Mouse (Mus musculus) heart, embryonic 14.5 days (tissue): Measurements from ENCODE around the gene Palld. TPM values are rescaled to one million over a fixed set of nuclear protein-coding genes. Genes with fewer than 3 reads are reported as not detected.

Experiments used
- ATAC-seq: fragments of 200-750 bp; cut with Nextera tagmentation; 2 replicates; pipeline ENCODE4 v1.8.0; 2017; ENCODE audit warnings: low read depth, moderate TSS enrichment; ENCODE audit not compliant: insufficient number of reproducible peaks, insufficient read depth, low FRiP score
- H3K27ac ChIP-seq, 2 experiments: fragments of 200-500 bp in 1 of 2; fragments of 300-500 bp in 1 of 2; sonication (generic) in 1 of 2; replicated peaks in 1 of 2; 2 replicates each; pipeline ENCODE4 v1.5.1; 2012 to 2014; ENCODE audit warnings: low read depth in 2 of 2, low read length in 2 of 2, control low read depth in 1 of 2, mild to moderate bottlenecking in 1 of 2, mixed read lengths in 1 of 2; ENCODE audit not compliant: control insufficient read depth in 1 of 2, insufficient read depth in 1 of 2
- H3K27me3 ChIP-seq: fragments of 300-500 bp; sonication (generic); 2 replicates; pipeline ENCODE4 v1.6.1; 2014; ENCODE audit warnings: mild to moderate bottlenecking, low read length, control low read depth; ENCODE audit not compliant: control insufficient read depth, insufficient read depth
- H3K36me3 ChIP-seq: fragments of 300-500 bp; sonication (generic); 2 replicates; pipeline ENCODE4 v1.6.1; 2014; ENCODE audit warnings: mild to moderate bottlenecking, control low read depth, low read length, mixed read lengths; ENCODE audit not compliant: control insufficient read depth, insufficient read depth
- H3K4me1 ChIP-seq, 2 experiments: fragments of 200-500 bp in 1 of 2; fragments of 300-500 bp in 1 of 2; sonication (generic) in 1 of 2; 2 replicates each; pipeline ENCODE4 v1.6.1; 2012 to 2014; ENCODE audit warnings: low read length in 2 of 2, control low read depth in 1 of 2, mixed read lengths in 1 of 2; ENCODE audit not compliant: control insufficient read depth in 2 of 2, insufficient read depth in 2 of 2
- H3K4me2 ChIP-seq: fragments of 300-500 bp; sonication (generic); 2 replicates; pipeline ENCODE4 v1.6.1; 2014; ENCODE audit warnings: mild to moderate bottlenecking, low read length
- H3K4me3 ChIP-seq, 2 experiments: fragments of 200-500 bp in 1 of 2; fragments of 300-500 bp in 1 of 2; sonication (generic) in 1 of 2; 2 replicates each; pipeline ENCODE4 v1.5.1; 2012 to 2014; ENCODE audit warnings: low read length in 2 of 2, mild to moderate bottlenecking in 2 of 2, control low read depth in 1 of 2, low read depth in 1 of 2, moderate library complexity in 1 of 2; ENCODE audit not compliant: control insufficient read depth in 1 of 2, insufficient read depth in 1 of 2
- H3K9ac ChIP-seq: fragments of 300-500 bp; sonication (generic); 2 replicates; pipeline ENCODE4 v1.6.1; 2014; ENCODE audit warnings: mild to moderate bottlenecking, low read length
- H3K9me3 ChIP-seq: fragments of 300-500 bp; sonication (generic); 2 replicates; pipeline ENCODE4 v1.6.1; 2016; ENCODE audit warnings: low read length, control low read depth; ENCODE audit not compliant: control insufficient read depth
- WGBS: fragments of 180-500 bp; shearing (Covaris S2); extraction: QIAGEN DNeasy Blood & Tissue Kit; methylation state at CpG from one replicate; pipeline ENCODE4 v1.1.7; 2014; 5-methylcytosine and 5-hydroxymethylcytosine counted together
- polyA plus RNA-seq: library from polyadenylated mRNA; unstranded; fragments of >200 nt; fragmentation: Nextera tagmentation; extraction: Ambion mirVana; gene quantifications from 2 replicates; pipeline ENCODE4 v1.2.1, GENCODE M21; 2014

Palld gene
- polyA plus RNA-seq, 1 experiment from 2014 or later, result 187 TPM

DNA sequence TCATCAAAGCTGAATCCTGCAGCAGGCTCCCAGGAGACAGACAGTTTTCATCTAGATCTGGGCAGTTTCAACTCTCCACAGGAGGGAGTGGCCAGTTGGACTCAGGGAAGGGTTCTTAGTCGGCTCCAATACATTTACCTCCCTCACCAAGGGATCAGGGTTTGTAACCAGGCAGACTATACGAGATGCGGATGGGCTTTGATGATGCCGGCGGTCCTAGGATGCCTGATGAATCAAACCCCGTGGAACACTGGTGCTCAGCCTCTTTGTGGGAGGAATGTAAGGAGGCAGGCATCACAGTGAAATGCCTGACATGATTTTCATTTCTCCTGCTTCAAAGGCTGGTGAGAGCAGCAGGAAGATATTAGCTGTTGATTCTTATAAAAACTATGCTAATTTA lies 347.1 kb downstream of the Palld start:
- Histone ChIP-seq H3K4me3 (no peak overlapping the region), H3K27me3 (no peaks in the 10 kb centered on the region), H3K4me2 (no peak overlapping the region), H3K9me3 (no peaks in the 10 kb centered on the region), H3K4me1 (peaks cover 12 to 40% of the 10 kb centered on the region in 2 experiments), H3K36me3 (peaks cover 4% of the 10 kb centered on the region), H3K9ac (no peak overlapping the region), H3K27ac (peak overlapping the region in 1 of 2 experiments; percentile 33; a peak in 1 of 4 replicates)
- WGBS, result 51% methylated on average over 6 of the region's 6 CpGs
- ATAC-seq, result no peak

DNA sequence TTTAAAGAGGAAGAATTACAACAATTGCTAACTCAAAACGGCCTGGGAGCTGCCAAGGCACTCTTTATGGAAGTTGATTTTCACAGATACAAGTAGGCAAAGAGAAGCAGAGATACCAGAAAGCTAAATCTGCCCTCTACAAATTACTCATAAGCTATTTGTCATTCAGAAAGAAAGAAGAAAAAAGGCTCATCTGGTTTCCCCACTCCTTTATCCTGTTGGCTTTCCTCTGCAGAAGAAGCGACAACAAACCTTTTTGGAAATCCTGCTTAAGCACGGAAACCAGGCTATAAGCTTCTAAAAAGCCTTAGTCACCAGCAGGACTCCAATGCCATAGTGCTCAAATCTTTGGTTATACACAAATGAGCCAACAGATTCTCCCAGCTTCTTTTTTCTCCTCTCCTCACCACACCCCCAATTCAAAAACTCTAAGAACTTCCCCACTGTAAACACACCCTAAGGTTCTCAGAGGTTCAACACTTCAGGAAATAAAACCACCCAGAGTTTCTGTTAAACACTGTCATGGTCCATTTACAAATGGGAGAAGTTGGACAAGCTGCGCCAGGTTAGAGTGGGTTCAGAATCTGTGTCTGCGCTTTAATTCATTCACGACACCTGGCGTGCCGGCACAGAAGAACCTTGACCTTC lies 349.6 kb downstream of the Palld start:
- 91% methylated on average over 8 of the region's 8 CpGs for WGBS
- no peak for ATAC-seq
- Histone ChIP-seq H3K4me2 (no peak overlapping the region), H3K9me3 (peaks cover 10% of the 10 kb centered on the region), H3K27me3 (no peaks in the 10 kb centered on the region), H3K4me3 (no peak overlapping the region), H3K36me3 (peaks cover 29% of the 10 kb centered on the region), H3K4me1 (peaks cover 3 to 17% of the 10 kb centered on the region in 2 experiments; a peak in 3 of 4 replicates), H3K9ac (no peak overlapping the region), H3K27ac (peak overlapping the region in 1 of 2 experiments; percentile 30; a peak in 1 of 4 replicates)

DNA sequence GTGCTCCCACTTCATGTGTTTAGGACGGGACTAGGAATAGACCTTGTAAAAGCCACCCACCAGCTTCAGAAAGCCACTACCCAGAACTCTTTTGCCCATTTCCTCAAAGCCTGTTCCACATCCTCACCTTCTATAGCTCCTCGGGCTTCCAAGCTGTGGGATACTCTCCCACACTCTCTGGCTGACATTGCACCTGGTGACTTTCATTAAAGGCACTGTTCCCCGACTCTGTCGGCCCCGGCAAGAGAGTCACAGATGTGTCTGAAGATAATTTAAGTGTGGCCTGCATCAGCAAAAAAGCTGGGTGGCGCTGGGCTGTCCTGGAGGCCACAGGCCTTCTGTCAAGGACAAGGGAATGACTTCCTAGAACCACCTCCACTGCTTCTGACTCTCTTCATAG lies 350.3 kb downstream of the Palld start:
- Histone ChIP-seq H3K4me1 (peaks cover 3 to 12% of the 10 kb centered on the region in 2 experiments; a peak in 3 of 4 replicates), H3K4me2 (no peak overlapping the region), H3K9ac (no peak overlapping the region), H3K27me3 (no peaks in the 10 kb centered on the region), H3K27ac (peak overlapping the region in 1 of 2 experiments; percentile 30; a peak in 1 of 4 replicates), H3K9me3 (peaks cover 10% of the 10 kb centered on the region), H3K4me3 (no peak overlapping the region), H3K36me3 (peaks cover 35% of the 10 kb centered on the region)
- 45% methylated on average over 6 of the region's 6 CpGs for WGBS
- no peak for ATAC-seq

- Histone ChIP-seq H3K27ac (no peak overlapping the region), H3K9ac (no peak overlapping the region), H3K27me3 (no peaks in the 10 kb centered on the region), H3K4me1 (peaks cover 3 to 4% of the 10 kb centered on the region in 2 experiments; a peak in 3 of 4 replicates), H3K9me3 (peaks cover 10% of the 10 kb centered on the region), H3K4me3 (no peak overlapping the region), H3K36me3 (peaks cover 54% of the 10 kb centered on the region), H3K4me2 (no peak overlapping the region)
- 51% methylated on average over 27 of the region's 27 CpGs for WGBS
- no peak for ATAC-seq
Observed at GRCm38 (mm10) chr8:61550006-61550748, 352.3 kb downstream of the Palld start.

GRCm38 (mm10) chr8:61549585-61549984 lies 352.9 kb downstream of the Palld start:
- Histone ChIP-seq H3K36me3 (peaks cover 60% of the 10 kb centered on the region), H3K27ac (no peak overlapping the region), H3K4me2 (no peak overlapping the region), H3K27me3 (no peaks in the 10 kb centered on the region), H3K4me1 (peaks cover 0 to 3% of the 10 kb centered on the region in 2 experiments; a peak in 1 of 4 replicates), H3K4me3 (no peak overlapping the region), H3K9ac (no peak overlapping the region), H3K9me3 (peaks cover 10% of the 10 kb centered on the region)
- 70% methylated on average over 41 of the region's 41 CpGs for WGBS
- peak; percentile 53; the same call in 1 of the 2 replicates for ATAC-seq

DNA sequence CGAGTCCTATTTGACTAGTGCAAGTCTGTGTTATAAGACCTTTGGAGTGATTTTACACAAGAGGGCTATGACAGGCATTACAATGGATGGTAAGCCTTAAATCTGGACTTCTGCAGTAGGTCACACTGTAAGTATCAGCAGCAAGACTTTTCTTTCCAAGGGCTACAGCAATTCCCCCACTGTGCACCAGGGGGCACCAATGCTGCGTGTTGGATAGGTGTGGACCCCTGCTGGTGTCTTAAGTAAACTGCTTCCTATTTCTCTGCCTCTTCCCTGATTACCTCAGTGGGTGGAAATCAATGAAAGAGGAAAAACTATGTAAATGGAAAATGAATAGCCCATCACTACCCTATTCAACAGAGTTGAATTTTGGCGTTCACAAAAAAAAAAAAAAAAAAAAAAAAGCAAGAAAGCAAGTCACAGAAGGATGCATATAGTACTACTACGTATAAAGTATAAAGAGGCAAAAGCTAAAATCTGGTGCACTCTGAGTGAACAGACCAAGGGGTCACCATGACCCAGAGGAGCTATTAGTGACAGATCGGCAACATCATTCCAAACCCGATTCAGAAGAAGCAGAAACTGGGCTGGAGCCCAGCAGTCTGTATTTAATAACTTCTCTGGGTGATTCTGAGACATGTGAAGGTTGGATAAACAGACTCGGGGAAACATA lies 362.5 kb downstream of the Palld start:
- ATAC-seq, result no peak
- Histone ChIP-seq H3K36me3 (peaks cover 82% of the 10 kb centered on the region), H3K9me3 (no peaks in the 10 kb centered on the region), H3K27me3 (no peaks in the 10 kb centered on the region), H3K4me2 (no peak overlapping the region), H3K4me3 (no peak overlapping the region), H3K9ac (no peak overlapping the region), H3K4me1 (peaks cover 0 to 13% of the 10 kb centered on the region in 2 experiments), H3K27ac (no peak overlapping the region)
- 53% methylated on average over 7 of the region's 7 CpGs for WGBS

GRCm38 (mm10) chr8:61537471-61537870 lies 365.0 kb downstream of the Palld start:
- 69% methylated on average over 5 of the region's 5 CpGs for WGBS
- H3K36me3 ChIP-seq, result peaks cover 81% of the 10 kb centered on the region

More at GRCm38 (mm10) chr8:61537471-61537870, 365.0 kb downstream of the Palld start:
- no peak for ATAC-seq
- no peak overlapping the region for H3K27ac ChIP-seq
- no peaks in the 10 kb centered on the region for H3K27me3 ChIP-seq
- no peaks in the 10 kb centered on the region for H3K9me3 ChIP-seq
- H3K4me2 ChIP-seq, result no peak overlapping the region
- H3K4me1 ChIP-seq, result peaks cover 3 to 17% of the 10 kb centered on the region in 2 experiments
- no peak overlapping the region for H3K4me3 ChIP-seq
- no peak overlapping the region for H3K9ac ChIP-seq
